Mouse (Mus musculus): ENCODE data around the gene Dcaf4.

- TF ChIP-seq POLR2AphosphoS2 (IDR thresholded peaks at IDR 0.05; ENCODE audit: insufficient read length, low read depth) (no peak), MAX (IDR thresholded peaks at IDR 0.05; ENCODE audit: low read depth) (no peak), E2F4 (IDR thresholded peaks at IDR 0.05; ENCODE audit: insufficient read depth) (no peak), TCF12 (IDR thresholded peaks at IDR 0.05; ENCODE audit: insufficient read depth, poor library complexity, severe bottlenecking) (no peak), SRF (IDR thresholded peaks at IDR 0.05; ENCODE audit: control insufficient read depth, insufficient read length, low read depth) (no peak), POLR2A (IDR thresholded peaks at IDR 0.05; ENCODE audit: insufficient read length, low read depth) (no peak), MYOD1 (IDR thresholded peaks at IDR 0.05; ENCODE audit: control insufficient read depth in 1 of 3, insufficient read length in 2 of 3, low read depth in 2 of 3) (no peak)
Measured at GRCm38 (mm10) chr12:83523056-83523455, 2.8 kb downstream of the Dcaf4 start.

Data from myocyte (in vitro differentiated cells).